Mouse (Mus musculus): ENCODE measurements around the gene Cd300e. TPM values are rescaled to one million over a fixed set of nuclear protein-coding genes. Genes with fewer than 3 reads are reported as not detected.

The Cd300e gene
- polyA plus RNA-seq, 1 experiment, result not detected

GRCm38 (mm10) chr11:115091362-115091901, 29.5 kb upstream of the Cd300e start, which contains the start of gene Rab37:
TSS of gene Rab37 (plus strand) at chr11:115091431.
- TF ChIP-seq GATA1 (IDR thresholded peaks at IDR 0.05; ENCODE audit: low read length), result no peak

- no peak for TF ChIP-seq GATA1 (IDR thresholded peaks at IDR 0.05; ENCODE audit: low read length)
These were observed 27.9 kb upstream of the Cd300e start for GRCm38 (mm10) chr11:115089853-115090252.

- no peak for TF ChIP-seq GATA1 (IDR thresholded peaks at IDR 0.05; ENCODE audit: low read length)
These were observed 24.2 kb upstream of the Cd300e start for GRCm38 (mm10) chr11:115086213-115086612.

- no peak for TF ChIP-seq GATA1 (IDR thresholded peaks at IDR 0.05; ENCODE audit: low read length)
These were observed 23.1 kb upstream of the Cd300e start for GRCm38 (mm10) chr11:115085064-115085463.

GRCm38 (mm10) chr11:115084595-115084994, 22.6 kb upstream of the Cd300e start:
- no peak for TF ChIP-seq GATA1 (IDR thresholded peaks at IDR 0.05; ENCODE audit: low read length)

- TF ChIP-seq GATA1 (IDR thresholded peaks at IDR 0.05; ENCODE audit: low read length), result no peak
These were observed 21.6 kb upstream of the Cd300e start for GRCm38 (mm10) chr11:115083376-115084139.

- TF ChIP-seq GATA1 (IDR thresholded peaks at IDR 0.05; ENCODE audit: low read length), result no peak
These were observed 20.2 kb upstream of the Cd300e start for GRCm38 (mm10) chr11:115082196-115082595.

- TF ChIP-seq GATA1 (IDR thresholded peaks at IDR 0.05; ENCODE audit: low read length), result no peak
These were observed 19.4 kb upstream of the Cd300e start for GRCm38 (mm10) chr11:115081373-115081772.

- TF ChIP-seq GATA1 (IDR thresholded peaks at IDR 0.05; ENCODE audit: low read length), result no peak
These were observed 18.9 kb upstream of the Cd300e start for GRCm38 (mm10) chr11:115080886-115081285.

GRCm38 (mm10) chr11:115078680-115079079, 16.7 kb upstream of the Cd300e start:
- TF ChIP-seq GATA1 (IDR thresholded peaks at IDR 0.05; ENCODE audit: low read length), result no peak

- no peak for TF ChIP-seq GATA1 (IDR thresholded peaks at IDR 0.05; ENCODE audit: low read length)
These were observed 15.5 kb upstream of the Cd300e start for GRCm38 (mm10) chr11:115077436-115077835.

- no peak for TF ChIP-seq GATA1 (IDR thresholded peaks at IDR 0.05; ENCODE audit: low read length)
These were observed 13.9 kb upstream of the Cd300e start for GRCm38 (mm10) chr11:115075859-115076258.

GRCm38 (mm10) chr11:115075407-115075806, 13.4 kb upstream of the Cd300e start:
- TF ChIP-seq GATA1 (IDR thresholded peaks at IDR 0.05; ENCODE audit: low read length), result no peak

- no peak for TF ChIP-seq GATA1 (IDR thresholded peaks at IDR 0.05; ENCODE audit: low read length)
These were observed 11.0 kb upstream of the Cd300e start for GRCm38 (mm10) chr11:115073002-115073401.

GRCm38 (mm10) chr11:115071631-115072294, 9.8 kb upstream of the Cd300e start:
- no peak for TF ChIP-seq GATA1 (IDR thresholded peaks at IDR 0.05; ENCODE audit: low read length)

GRCm38 (mm10) chr11:115071015-115071551, 9.1 kb upstream of the Cd300e start:
- no peak for TF ChIP-seq GATA1 (IDR thresholded peaks at IDR 0.05; ENCODE audit: low read length)
